Comparison of ENCODE assay signal across 9 mouse cellular contexts in genomic region chr2:120044101-120044603, GRCm38 (mm10). TPM values are rescaled to one million over a fixed set of nuclear protein-coding genes. Genes with fewer than 3 reads are reported as not detected.
A peak's percentile ranks its signal among the peaks of the same experiment; 100 is the strongest.
DNase-seq lines count a peak whose midpoint lies in the region; ATAC-seq and TF ChIP-seq lines count a peak whose summit lies in the region.
"Had no signal": no experiment of that assay in that cellular context is flagged by ENCODE, and none has a peak within 500 bp of the region (broad histone marks: within the 10 kb centered on the region; RNA-seq: fewer than 3 reads in every experiment).

No protein-coding gene starts in this region.

- 0 out of 2 replicates have a peak, but pooled peaks cover 11% of the 10 kb centered on the region for H3K36me3 ChIP-seq in intestine, embryonic 16.5 days (ENCODE audit: control insufficient read depth, insufficient read depth, low read length)
- H3K36me3 ChIP-seq in midbrain, embryonic 15.5 days (replicated peaks): peaks cover 24% of the 10 kb centered on the region; the same call in 1 of the 2 replicates

- H3K27me3 ChIP-seq in intestine, embryonic 16.5 days (replicated peaks; ENCODE audit: control insufficient read depth, insufficient read depth, low read length): no peaks in the 10 kb centered on the region
- no peaks in the 10 kb centered on the region for H3K27me3 ChIP-seq in midbrain, embryonic 15.5 days (replicated peaks)

- ATAC-seq in frontal cortex, adult (ENCODE audit: low TSS enrichment): peak; percentile 78
- peak; percentile 78 for ATAC-seq in intestine, embryonic 16.5 days
- ATAC-seq in midbrain, embryonic 15.5 days (replicated peaks): no peak

- TF ChIP-seq POLR2A in lung, adult 2 months (IDR thresholded peaks at IDR 0.05; ENCODE audit: borderline replicate concordance, extremely low read depth, low read depth, low read length): no peak

- 40% methylated on average over 4 of the region's 4 CpGs for WGBS in intestine, embryonic 16.5 days
- 44% methylated on average over 4 of the region's 4 CpGs for WGBS in lung, adult 2 months
- WGBS in midbrain, embryonic 15.5 days: 64% methylated on average over 4 of the region's 4 CpGs

- H3K4me1 ChIP-seq in intestine, embryonic 16.5 days (ENCODE audit: control insufficient read depth, insufficient read depth, low read length): peaks cover 31% of the 10 kb centered on the region
- no peaks in the 10 kb centered on the region for H3K4me1 ChIP-seq in lung, adult 2 months (ENCODE audit: control insufficient read depth, insufficient read depth, low read length)
- H3K4me1 ChIP-seq in midbrain, embryonic 15.5 days: no peaks in the 10 kb centered on the region

- H3K27ac ChIP-seq in intestine, embryonic 16.5 days (ENCODE audit: low read length): peak overlapping the region; percentile 67
- H3K27ac ChIP-seq in midbrain, embryonic 15.5 days: no peak overlapping the region

- H3K4me2 ChIP-seq in intestine, embryonic 16.5 days (ENCODE audit: low read depth, low read length): no peak overlapping the region
- no peak overlapping the region for H3K4me2 ChIP-seq in midbrain, embryonic 15.5 days

- no peak overlapping the region for H3K4me3 ChIP-seq in intestine, embryonic 16.5 days (ENCODE audit: low read length)
- no peak overlapping the region for H3K4me3 ChIP-seq in lung, adult 2 months (replicated peaks; ENCODE audit: extremely low read depth, low read depth, low read length)
- no peak overlapping the region for H3K4me3 ChIP-seq in midbrain, embryonic 15.5 days

- DNase-seq in frontal cortex, postnatal 14 days (ENCODE audit: low spot score in 2 of 2): no peak
- DNase-seq in MEL-GATA-1-ER (ENCODE audit: extremely low read depth, low read depth): peak; percentile 15
- peak; percentile 21 for DNase-seq in lung, adult 2 months
- DNase-seq in testis, postnatal 14 days (ENCODE audit: low spot score): no peak
- DNase-seq in thymus, postnatal 0 days (ENCODE audit: low spot score): no peak
- DNase-seq: cerebellum, adult 11-12 months had no signal

- H3K9ac ChIP-seq in intestine, embryonic 16.5 days (ENCODE audit: low read depth, low read length): no peak overlapping the region
- no peak overlapping the region for H3K9ac ChIP-seq in midbrain, embryonic 15.5 days

- no peaks in the 10 kb centered on the region for H3K9me3 ChIP-seq in intestine, embryonic 16.5 days (ENCODE audit: control insufficient read depth, low read length)
- no peaks in the 10 kb centered on the region for H3K9me3 ChIP-seq in midbrain, embryonic 15.5 days

- no peak for TF ChIP-seq CTCF in lung, adult 2 months (IDR thresholded peaks at IDR 0.05; ENCODE audit: insufficient read depth, low read length)

RNA-seq across cellular contexts. Expression of gene Pla2g4b, which starts 10.9 kb away (rescaled TPM):
- 0.49 and 0.94 TPM in 2 replicates for polyA plus RNA-seq in intestine, embryonic 16.5 days (2015; fragmentation: Nextera tagmentation; extraction: Ambion mirVana)
- polyA plus RNA-seq in lung, adult 2 months (2012; rRNA removed): 4.3 and 20.6 TPM in 2 replicates
- 0.33 and 1.1 TPM in 2 replicates for polyA plus RNA-seq in thymus, postnatal 0 days (2015; fragmentation: Nextera tagmentation; extraction: Ambion mirVana)
- polyA plus RNA-seq in midbrain, embryonic 15.5 days (2015; fragmentation: Nextera tagmentation; extraction: Ambion mirVana): 3.9 and 4.6 TPM in 2 replicates

RNA-seq across cellular contexts. Expression of gene Gm28042, which starts 16.9 kb away (rescaled TPM):
- polyA plus RNA-seq in intestine, embryonic 16.5 days (2015; fragmentation: Nextera tagmentation; extraction: Ambion mirVana): 2.4 and 3.8 TPM in 2 replicates
- 0.30 and 3.8 TPM in 2 replicates for polyA plus RNA-seq in lung, adult 2 months (2012; rRNA removed)
- polyA plus RNA-seq in thymus, postnatal 0 days (2015; fragmentation: Nextera tagmentation; extraction: Ambion mirVana): 0.70 and 1.3 TPM in 2 replicates
- 6.0 and 7.2 TPM in 2 replicates for polyA plus RNA-seq in midbrain, embryonic 15.5 days (2015; fragmentation: Nextera tagmentation; extraction: Ambion mirVana)

RNA-seq across cellular contexts. Expression of gene Jmjd7, which starts 16.9 kb away (rescaled TPM):
- 16.1 and 17.4 TPM in 2 replicates for polyA plus RNA-seq in intestine, embryonic 16.5 days (2015; fragmentation: Nextera tagmentation; extraction: Ambion mirVana)
- 5.1 and 10.6 TPM in 2 replicates for polyA plus RNA-seq in lung, adult 2 months (2012; rRNA removed)
- polyA plus RNA-seq in thymus, postnatal 0 days (2015; fragmentation: Nextera tagmentation; extraction: Ambion mirVana): 18.3 and 22.1 TPM in 2 replicates
- 21.9 and 22.6 TPM in 2 replicates for polyA plus RNA-seq in midbrain, embryonic 15.5 days (2015; fragmentation: Nextera tagmentation; extraction: Ambion mirVana)

Comparison
In these comparisons a context has a peak if more than half of its experiments do, and no peak if none do; other contexts are left out.
1. DNase-seq: peak in MEL-GATA-1-ER (single experiment) and lung, adult 2 months (single experiment); none in frontal cortex, postnatal 14 days (0 of 2), testis, postnatal 14 days (single experiment) and thymus, postnatal 0 days (single experiment).